Mouse (Mus musculus) embryonic facial prominence, embryonic 12.5 days (tissue): Measurements from ENCODE around the gene Rapgef6. TPM values are rescaled to one million over a fixed set of nuclear protein-coding genes. Genes with fewer than 3 reads are reported as not detected.

ENCODE experiments used
- ATAC-seq: fragments of 200-750 bp; cut with Nextera tagmentation; 2 replicates; pipeline ENCODE4 v1.8.0; 2017; ENCODE audit not compliant: insufficient number of reproducible peaks, insufficient read depth, low FRiP score, low TSS enrichment
- H3K27ac ChIP-seq: fragments of 300-500 bp; sonication (generic); 2 replicates; pipeline ENCODE4 v1.5.1; 2016; ENCODE audit warnings: mild to moderate bottlenecking
- H3K27me3 ChIP-seq: fragments of 300-500 bp; sonication (generic); 2 replicates; pipeline ENCODE4 v1.6.1; 2016; ENCODE audit warnings: mild to moderate bottlenecking, moderate library complexity
- H3K36me3 ChIP-seq: fragments of 300-500 bp; sonication (generic); 2 replicates; pipeline ENCODE4 v1.6.1; 2016; ENCODE audit warnings: mild to moderate bottlenecking
- H3K4me1 ChIP-seq: fragments of 300-500 bp; sonication (generic); 2 replicates; pipeline ENCODE4 v1.6.1; 2016
- H3K4me2 ChIP-seq: fragments of 300-500 bp; sonication (generic); replicated peaks from 2 replicates; pipeline ENCODE4 v1.6.1; 2016; ENCODE audit warnings: mild to moderate bottlenecking, moderate library complexity
- H3K4me3 ChIP-seq: fragments of 300-500 bp; sonication (generic); 2 replicates; pipeline ENCODE4 v1.5.1; 2016; ENCODE audit warnings: mild to moderate bottlenecking
- H3K9ac ChIP-seq: fragments of 300-500 bp; sonication (generic); 2 replicates; pipeline ENCODE4 v1.6.1; 2016; ENCODE audit warnings: mild to moderate bottlenecking, moderate library complexity
- H3K9me3 ChIP-seq: fragments of 300-500 bp; sonication (generic); 2 replicates; pipeline ENCODE4 v1.6.1; 2016; ENCODE audit warnings: mild to moderate bottlenecking, moderate library complexity
- WGBS: fragments of 180-500 bp; shearing (Covaris S2); methylation state at CpG from one replicate; pipeline ENCODE4 v1.1.7; 2016; 5-methylcytosine and 5-hydroxymethylcytosine counted together
- polyA plus RNA-seq: library from polyadenylated mRNA; unstranded; fragments of >200 nt; fragmentation: Nextera tagmentation; extraction: Ambion mirVana; gene quantifications from 2 replicates; pipeline ENCODE4 v1.2.1, GENCODE M21; 2016

The Rapgef6 gene
- polyA plus RNA-seq, 1 experiment from 2014 or later: 35.0 TPM

DNA sequence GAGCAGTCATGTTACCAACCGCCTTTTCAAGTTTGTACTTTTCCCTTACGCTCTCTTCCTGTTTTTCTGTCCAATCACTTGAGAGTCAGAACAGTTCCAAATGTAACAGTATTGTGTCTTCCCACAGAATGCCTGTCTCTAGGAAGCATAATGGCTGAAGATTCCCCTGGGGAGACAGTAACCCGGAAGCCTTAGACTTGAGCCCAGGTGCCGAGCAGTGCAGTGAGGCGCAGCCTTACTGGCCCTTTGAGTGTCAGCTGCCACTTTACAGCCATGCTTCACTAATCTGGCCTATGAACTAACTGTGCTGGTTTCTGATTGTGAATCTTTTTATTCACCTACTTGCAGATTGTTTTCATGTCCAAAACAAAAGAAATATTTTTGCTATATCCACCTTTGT, 175.0 kb downstream of the Rapgef6 start:
- Histone ChIP-seq H3K9ac (no peak overlapping the region), H3K27ac (no peak overlapping the region), H3K4me3 (no peak overlapping the region), H3K4me2 (no peak overlapping the region), H3K9me3 (no peaks in the 10 kb centered on the region), H3K4me1 (no peaks in the 10 kb centered on the region), H3K27me3 (no peaks in the 10 kb centered on the region), H3K36me3 (peaks cover 19% of the 10 kb centered on the region)
- WGBS: 85% methylated on average over 5 of the region's 5 CpGs
- no peak for ATAC-seq

DNA sequence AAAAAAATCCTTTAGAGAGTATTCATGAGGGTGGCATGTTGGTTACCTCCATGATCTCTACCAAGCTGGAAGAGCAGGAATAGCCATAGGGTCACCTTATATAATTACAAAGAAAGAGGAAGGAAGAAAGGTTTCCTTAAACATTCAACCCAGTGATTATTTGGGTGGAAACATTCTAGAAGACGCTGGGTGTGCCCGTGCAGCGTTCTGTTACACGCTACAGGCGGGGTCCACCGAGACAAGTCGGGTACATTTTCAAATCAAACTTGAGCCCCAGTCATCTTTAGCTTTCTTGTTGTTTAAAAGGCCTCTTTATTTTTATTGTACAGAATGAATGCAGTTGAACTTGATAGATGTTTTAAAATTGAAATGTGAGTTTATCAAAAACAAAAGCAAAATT, 176.0 kb downstream of the Rapgef6 start:
- Histone ChIP-seq H3K27ac (no peak overlapping the region), H3K36me3 (peaks cover 19% of the 10 kb centered on the region), H3K27me3 (no peaks in the 10 kb centered on the region), H3K4me1 (no peaks in the 10 kb centered on the region), H3K9me3 (no peaks in the 10 kb centered on the region), H3K9ac (no peak overlapping the region), H3K4me3 (no peak overlapping the region), H3K4me2 (no peak overlapping the region)
- 94% methylated on average over 7 of the region's 7 CpGs for WGBS
- no peak for ATAC-seq

DNA sequence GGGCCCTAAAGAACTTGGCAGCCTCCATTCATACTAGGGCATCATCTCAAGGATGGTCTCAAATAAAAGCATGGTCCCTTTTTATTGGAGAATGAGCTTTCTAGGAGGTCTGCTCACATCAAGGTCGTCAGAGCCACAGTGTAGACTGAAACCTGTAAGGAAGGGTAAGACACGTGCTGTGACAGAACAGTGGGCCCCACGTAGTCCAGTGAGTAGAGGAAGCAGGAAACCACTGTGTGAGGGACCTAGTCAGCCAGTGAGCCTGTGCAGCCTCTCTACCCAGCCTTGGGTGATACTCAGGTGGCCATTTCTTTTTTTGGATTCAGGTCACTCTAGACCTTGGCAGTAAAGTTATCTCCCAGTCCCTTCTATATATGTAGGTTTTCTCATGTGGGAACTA, 177.3 kb downstream of the Rapgef6 start:
- Histone ChIP-seq H3K9ac (no peak overlapping the region), H3K4me1 (no peaks in the 10 kb centered on the region), H3K36me3 (peaks cover 19% of the 10 kb centered on the region), H3K9me3 (no peaks in the 10 kb centered on the region), H3K4me3 (no peak overlapping the region), H3K27me3 (no peaks in the 10 kb centered on the region), H3K27ac (no peak overlapping the region), H3K4me2 (no peak overlapping the region)
- WGBS: 90% methylated on average over 3 of the region's 3 CpGs
- ATAC-seq: no peak

DNA sequence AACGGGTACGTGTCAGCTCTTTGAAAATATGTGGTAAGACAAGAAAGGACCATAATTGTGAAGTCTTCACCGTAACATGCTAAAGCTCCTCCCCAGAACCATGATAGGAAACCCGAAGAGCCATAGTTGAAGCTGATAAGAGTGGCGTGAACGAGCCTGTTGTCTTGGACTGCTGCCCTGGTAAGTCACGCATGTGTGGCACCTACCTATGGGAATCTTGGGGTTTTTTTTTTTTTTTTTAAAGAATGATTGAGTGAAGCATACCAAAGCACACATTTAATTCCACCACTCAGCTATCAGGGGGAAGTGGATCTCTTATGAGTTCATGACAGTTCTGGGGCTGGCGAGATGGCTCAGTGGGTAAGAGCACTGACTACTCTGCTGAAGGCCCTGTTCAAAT, 179.2 kb downstream of the Rapgef6 start:
- Histone ChIP-seq H3K27me3 (no peaks in the 10 kb centered on the region), H3K4me1 (no peaks in the 10 kb centered on the region), H3K4me3 (no peak overlapping the region), H3K36me3 (peaks cover 8% of the 10 kb centered on the region; the same call in 1 of the 2 replicates), H3K9me3 (no peaks in the 10 kb centered on the region), H3K9ac (no peak overlapping the region), H3K4me2 (no peak overlapping the region), H3K27ac (no peak overlapping the region)
- ATAC-seq: no peak
- 97% methylated on average over 8 of the region's 8 CpGs for WGBS

DNA sequence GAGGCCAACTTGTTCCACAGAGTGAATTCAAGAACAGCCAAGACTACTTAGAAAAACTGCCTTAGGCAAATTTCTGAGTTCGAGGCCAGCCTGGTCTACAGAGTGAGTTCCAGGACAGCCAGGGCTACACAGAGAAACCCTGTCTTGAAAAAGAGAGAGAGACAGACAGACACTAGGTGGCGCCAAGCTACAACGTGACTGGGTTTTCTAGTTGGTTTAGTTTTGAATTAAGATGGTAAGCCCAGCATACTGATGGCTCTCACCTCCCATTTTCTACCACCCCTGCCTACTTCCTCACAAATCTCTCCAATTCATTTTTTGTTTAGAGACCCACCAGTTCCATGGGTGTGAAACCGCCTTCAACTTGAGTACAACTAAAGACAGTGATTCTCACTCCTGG, 180.7 kb downstream of the Rapgef6 start:
- Histone ChIP-seq H3K4me1 (no peaks in the 10 kb centered on the region), H3K4me2 (no peak overlapping the region), H3K27me3 (no peaks in the 10 kb centered on the region), H3K36me3 (no peaks in the 10 kb centered on the region), H3K4me3 (no peak overlapping the region), H3K27ac (no peak overlapping the region), H3K9me3 (no peaks in the 10 kb centered on the region), H3K9ac (no peak overlapping the region)
- ATAC-seq: no peak
- 31% methylated on average over 4 of the region's 4 CpGs for WGBS

DNA sequence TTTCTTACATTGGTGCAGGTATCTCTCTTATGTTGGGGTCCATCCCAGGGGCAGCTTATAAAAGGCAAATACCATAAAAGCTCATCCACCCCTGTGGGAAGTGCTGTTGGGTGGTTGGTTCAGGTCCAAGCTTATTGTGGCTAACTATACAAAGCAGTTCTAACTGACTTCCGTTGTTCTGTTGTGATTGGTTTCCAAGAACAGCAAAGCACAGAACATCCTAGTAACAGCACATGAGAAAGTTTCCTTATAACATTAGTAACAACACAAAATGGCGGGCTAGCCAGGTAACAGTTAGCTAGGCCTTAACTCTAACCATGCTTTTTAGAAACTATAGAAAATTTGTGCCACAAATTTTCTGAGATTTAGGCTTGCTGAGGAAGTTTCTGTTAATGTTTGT, 185.5 kb downstream of the Rapgef6 start:
- Histone ChIP-seq H3K9me3 (no peaks in the 10 kb centered on the region), H3K4me1 (no peaks in the 10 kb centered on the region), H3K4me3 (no peak overlapping the region), H3K27me3 (no peaks in the 10 kb centered on the region), H3K4me2 (no peak overlapping the region), H3K36me3 (0 out of 2 replicates have a peak, but pooled peaks cover 5% of the 10 kb centered on the region), H3K9ac (no peak overlapping the region), H3K27ac (no peak overlapping the region)
- ATAC-seq: no peak
- WGBS: 89% methylated on average over 2 of the region's 2 CpGs

DNA sequence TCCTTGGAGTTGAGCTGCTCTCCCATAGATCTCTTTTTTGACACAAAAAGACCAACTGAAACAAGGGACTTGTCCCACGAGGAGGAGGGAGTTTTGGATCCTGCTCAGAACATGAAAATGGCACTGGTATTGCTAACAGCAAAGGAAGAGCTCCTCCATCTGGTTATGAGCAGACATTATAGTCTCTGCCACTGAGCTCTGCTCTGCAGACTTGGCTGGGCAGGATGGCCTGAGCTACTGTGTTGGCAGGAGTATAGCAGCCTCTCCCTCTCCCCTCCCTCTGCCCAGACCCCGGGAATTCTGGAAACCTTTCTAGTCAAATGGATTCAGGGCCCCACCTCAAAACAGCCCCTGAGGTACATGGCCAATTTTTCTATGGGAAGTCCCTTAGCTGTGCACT, 187.0 kb downstream of the Rapgef6 start:
- ATAC-seq: no peak
- 0 out of 2 replicates have a peak, but pooled peaks cover 5% of the 10 kb centered on the region for H3K36me3 ChIP-seq
- no peaks in the 10 kb centered on the region for H3K4me1 ChIP-seq
- no peak overlapping the region for H3K4me3 ChIP-seq
- no peak overlapping the region for H3K4me2 ChIP-seq
- no peak overlapping the region for H3K9ac ChIP-seq
- H3K27ac ChIP-seq: no peak overlapping the region
- no peaks in the 10 kb centered on the region for H3K27me3 ChIP-seq
- 63% methylated on average over 2 of the region's 2 CpGs for WGBS
- H3K9me3 ChIP-seq: no peaks in the 10 kb centered on the region

DNA sequence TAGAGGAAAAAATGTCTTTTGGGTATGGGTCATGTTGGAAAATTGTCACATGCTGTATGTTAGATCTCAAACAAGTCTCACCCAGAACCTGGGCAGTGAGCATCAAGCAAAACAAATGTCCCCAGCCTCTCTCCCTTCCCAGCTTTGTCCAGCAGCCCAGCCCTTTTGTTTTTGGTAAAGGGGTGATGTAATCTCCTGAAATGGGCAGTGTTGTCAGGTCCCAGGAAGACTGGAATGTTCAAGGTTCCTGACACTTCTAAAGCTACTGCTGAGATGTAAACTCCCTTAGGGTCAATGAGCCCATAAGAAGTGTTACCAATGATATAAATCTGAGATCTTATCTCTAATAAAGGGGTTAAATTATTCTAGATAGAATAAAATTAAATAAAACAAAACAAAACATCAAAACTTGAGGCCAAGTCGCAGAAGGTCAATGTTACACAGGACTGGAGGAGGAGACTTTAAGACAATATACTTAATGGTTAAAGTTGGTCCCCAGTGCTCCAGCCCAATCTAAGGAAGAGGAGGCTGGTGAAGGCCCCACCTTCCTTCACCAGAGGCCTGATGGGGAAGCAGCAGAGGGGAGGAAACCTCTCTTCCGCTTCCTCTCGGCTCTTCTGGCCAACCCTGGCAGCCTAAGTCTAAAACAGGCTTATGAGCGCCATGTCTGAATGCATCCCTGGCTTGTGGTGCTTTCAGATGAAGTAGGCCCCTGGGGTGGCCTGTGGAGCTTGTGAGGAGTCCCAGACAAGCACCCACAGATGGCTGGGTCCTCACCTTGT, 188.1 kb downstream of the Rapgef6 start:
- no peaks in the 10 kb centered on the region for H3K4me1 ChIP-seq
- H3K4me2 ChIP-seq: no peak overlapping the region
- H3K4me3 ChIP-seq: no peak overlapping the region
- ATAC-seq: no peak
- H3K27ac ChIP-seq: no peak overlapping the region
- no peaks in the 10 kb centered on the region for H3K27me3 ChIP-seq
- H3K9ac ChIP-seq: no peak overlapping the region
- peaks cover 7% of the 10 kb centered on the region; the same call in 1 of the 2 replicates for H3K36me3 ChIP-seq
- no peaks in the 10 kb centered on the region for H3K9me3 ChIP-seq
- WGBS: 86% methylated on average over 4 of the region's 4 CpGs

DNA sequence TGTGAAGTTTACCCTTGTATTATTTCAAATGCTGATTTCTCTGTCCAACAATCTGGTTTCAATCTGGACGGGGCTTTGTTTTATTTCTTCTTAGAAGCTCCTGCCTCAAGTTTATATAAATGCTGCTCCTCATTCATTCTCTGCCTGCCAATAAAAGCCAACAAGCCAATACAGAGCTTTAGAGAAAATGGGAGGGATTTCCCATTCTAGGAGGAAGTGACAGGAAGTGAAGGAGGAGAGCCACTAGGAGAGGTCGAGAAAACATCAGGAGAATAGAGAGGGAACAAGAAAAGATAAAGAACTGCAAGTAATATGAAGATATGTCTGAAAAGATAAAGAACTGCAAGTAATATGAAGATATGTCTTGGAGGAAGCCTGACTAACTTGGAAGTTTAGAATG, 190.2 kb downstream of the Rapgef6 start:
- Histone ChIP-seq H3K4me1 (no peaks in the 10 kb centered on the region), H3K9me3 (no peaks in the 10 kb centered on the region), H3K4me3 (no peak overlapping the region), H3K4me2 (no peak overlapping the region), H3K36me3 (peaks cover 24% of the 10 kb centered on the region), H3K27me3 (no peaks in the 10 kb centered on the region), H3K27ac (no peak overlapping the region), H3K9ac (no peak overlapping the region)
- WGBS: 80% methylated on average over 2 of the region's 2 CpGs
- no peak for ATAC-seq

DNA sequence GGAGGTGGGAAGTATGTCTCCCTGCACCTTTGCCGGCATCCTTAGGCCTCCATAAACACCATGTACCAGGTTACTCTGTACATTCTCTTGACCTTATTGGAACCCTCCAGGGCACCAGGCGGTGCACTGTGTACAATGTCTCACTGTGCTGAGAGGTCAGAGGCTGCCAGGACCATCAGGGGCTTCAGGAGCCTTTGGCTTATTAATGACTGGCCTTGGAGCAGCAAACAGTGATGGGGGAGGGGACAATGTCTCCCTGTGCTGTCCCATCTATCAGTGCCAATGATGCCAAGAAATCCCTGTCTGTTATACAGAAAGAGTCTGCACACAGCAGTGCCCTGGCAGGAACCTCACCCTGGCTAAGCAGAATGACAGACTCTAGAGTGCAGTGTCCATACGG, 195.2 kb downstream of the Rapgef6 start:
- Histone ChIP-seq H3K27ac (no peak overlapping the region), H3K4me2 (no peak overlapping the region), H3K36me3 (peaks cover 62% of the 10 kb centered on the region), H3K9me3 (no peaks in the 10 kb centered on the region), H3K9ac (no peak overlapping the region), H3K4me1 (no peaks in the 10 kb centered on the region), H3K4me3 (no peak overlapping the region), H3K27me3 (no peaks in the 10 kb centered on the region)
- 76% methylated on average over 3 of the region's 3 CpGs for WGBS
- ATAC-seq: no peak

DNA sequence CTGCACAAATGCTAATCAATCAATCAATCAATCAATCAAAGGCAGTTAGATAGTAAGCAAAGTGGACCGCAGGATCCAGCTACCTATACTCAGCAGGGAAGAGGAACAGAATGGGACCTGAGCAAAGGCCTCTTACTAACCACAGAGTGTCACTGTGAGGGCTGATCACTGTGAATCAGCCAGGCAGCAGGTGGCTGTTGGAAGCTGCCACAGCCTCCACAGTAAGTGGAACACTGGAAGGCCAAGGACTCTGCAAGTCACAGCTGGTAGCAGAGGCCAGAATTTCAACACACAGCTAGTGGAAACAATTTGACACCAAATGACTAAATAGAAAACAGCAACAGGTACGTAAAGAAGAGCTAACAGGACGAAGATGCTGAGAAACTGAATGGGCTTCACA, 196.0 kb downstream of the Rapgef6 start:
- Histone ChIP-seq H3K9me3 (no peaks in the 10 kb centered on the region), H3K27ac (no peak overlapping the region), H3K4me2 (no peak overlapping the region), H3K4me3 (no peak overlapping the region), H3K36me3 (peaks cover 69% of the 10 kb centered on the region), H3K27me3 (no peaks in the 10 kb centered on the region), H3K9ac (no peak overlapping the region), H3K4me1 (no peaks in the 10 kb centered on the region)
- WGBS: 85% methylated on average over 3 of the region's 3 CpGs
- ATAC-seq: no peak

DNA sequence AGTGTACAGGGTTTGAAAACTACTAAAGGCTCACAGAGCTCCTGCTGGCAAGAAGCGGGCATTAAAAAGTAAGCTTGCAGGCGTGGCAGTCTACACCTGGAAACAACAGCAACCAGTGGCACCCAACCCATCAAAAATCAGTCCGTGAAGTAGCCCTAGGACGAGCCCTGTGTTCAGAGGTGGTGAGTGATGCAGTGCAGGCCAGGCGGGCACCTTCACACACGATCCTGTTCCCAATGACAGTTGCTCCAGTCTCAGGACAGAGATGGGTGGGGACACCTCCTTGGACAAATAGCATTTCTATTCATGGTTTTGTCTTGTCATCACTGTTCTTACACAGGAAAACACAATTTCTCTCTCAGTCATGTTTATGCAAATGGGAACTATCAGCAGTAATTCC, 199.4 kb downstream of the Rapgef6 start:
- Histone ChIP-seq H3K9me3 (no peaks in the 10 kb centered on the region), H3K4me2 (no peak overlapping the region), H3K36me3 (peaks cover 66% of the 10 kb centered on the region), H3K4me3 (no peak overlapping the region), H3K9ac (no peak overlapping the region), H3K27me3 (no peaks in the 10 kb centered on the region), H3K27ac (no peak overlapping the region), H3K4me1 (no peaks in the 10 kb centered on the region)
- 85% methylated on average over 6 of the region's 6 CpGs for WGBS
- ATAC-seq: no peak
